9 mouse cellular contexts compared by ENCODE assay signal in the genomic region with DNA sequence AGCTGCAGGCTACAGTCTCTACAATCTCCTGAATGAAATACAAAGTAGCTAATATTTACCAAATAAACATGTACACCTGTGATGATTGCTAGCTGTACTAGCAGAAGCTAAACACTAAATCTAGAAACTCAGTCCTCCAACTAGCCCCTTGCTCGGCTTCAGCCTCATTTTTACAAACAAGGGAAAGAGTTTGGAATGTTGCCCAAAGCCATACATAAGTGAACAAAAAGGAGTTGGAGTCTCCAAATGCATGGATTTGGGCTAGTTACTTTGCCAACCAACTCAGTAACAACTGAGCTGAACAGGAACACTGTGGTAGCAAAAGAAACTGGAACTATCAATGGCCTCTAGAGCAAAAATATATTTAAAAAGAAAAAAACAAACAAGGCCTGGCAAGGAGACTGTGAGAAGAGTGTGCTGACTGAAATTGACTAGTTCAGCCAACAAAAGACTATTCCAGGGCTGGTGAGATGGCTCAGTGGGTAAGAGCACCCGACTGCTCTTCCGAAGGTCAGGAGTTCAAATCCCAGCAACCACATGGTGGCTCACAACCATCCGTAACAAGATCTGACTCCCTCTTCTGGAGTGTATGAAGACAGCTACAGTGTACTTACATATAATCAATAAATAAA. TPM values are rescaled to one million over a fixed set of nuclear protein-coding genes. Genes with fewer than 3 reads are reported as not detected.
DNase-seq lines count a peak whose midpoint lies in the region; ATAC-seq and TF ChIP-seq lines count a peak whose summit lies in the region.
"Had no signal": no experiment of that assay in that cellular context is flagged by ENCODE, and none has a peak within 500 bp of the region (broad histone marks: within the 10 kb centered on the region; RNA-seq: fewer than 3 reads in every experiment).

No protein-coding gene starts in this region.

- DNase-seq in layer of hippocampus, adult 2 months (ENCODE audit: low spot score in 2 of 2) = peak in 1 of 2 experiments; percentile 1
- no peak for DNase-seq in layer of hippocampus, postnatal 10 days (ENCODE audit: low spot score in 2 of 2)
- no peak for DNase-seq in embryonic facial prominence, embryonic 10.5 days (ENCODE audit: low spot score)
- peak; percentile 19 for DNase-seq in induced T-regulatory cell, adult 2 months (ENCODE audit: low read depth)
- no peak for DNase-seq in MN1 (ENCODE audit: low spot score)
- DNase-seq in ovary, postnatal 14 days (ENCODE audit: low spot score) = no peak
- no peak for DNase-seq in urinary bladder, postnatal 4 days (ENCODE audit: low spot score in 2 of 2)
- DNase-seq: cerebellum, postnatal 25 days had no signal

- no peak for ATAC-seq in midbrain, embryonic 15.5 days (replicated peaks)

- no peak overlapping the region for H3K4me3 ChIP-seq in layer of hippocampus, adult 2 months
- H3K4me3 ChIP-seq in embryonic facial prominence, embryonic 10.5 days = peak overlapping the region; percentile 83
- no peak overlapping the region for H3K4me3 ChIP-seq in midbrain, embryonic 15.5 days

- peaks cover 30% of the 10 kb centered on the region for H3K4me1 ChIP-seq in embryonic facial prominence, embryonic 10.5 days
- H3K4me1 ChIP-seq in midbrain, embryonic 15.5 days = peaks cover 18% of the 10 kb centered on the region

- peak overlapping the region; percentile 36; the same call in 1 of the 2 replicates for H3K27ac ChIP-seq in layer of hippocampus, adult 2 months
- no peak overlapping the region for H3K27ac ChIP-seq in embryonic facial prominence, embryonic 10.5 days (replicated peaks)
- no peak overlapping the region for H3K27ac ChIP-seq in midbrain, embryonic 15.5 days

- no peaks in the 10 kb centered on the region for H3K9me3 ChIP-seq in embryonic facial prominence, embryonic 10.5 days
- H3K9me3 ChIP-seq in midbrain, embryonic 15.5 days = no peaks in the 10 kb centered on the region

- H3K4me2 ChIP-seq in midbrain, embryonic 15.5 days = peak overlapping the region; percentile 92; the same call in 1 of the 2 replicates

- TF ChIP-seq CTCF in layer of hippocampus, adult 2 months (conservative IDR thresholded peaks at IDR 0.05) = no peak

- no peak overlapping the region for H3K9ac ChIP-seq in midbrain, embryonic 15.5 days

- no peaks in the 10 kb centered on the region for H3K27me3 ChIP-seq in embryonic facial prominence, embryonic 10.5 days (replicated peaks; ENCODE audit: low read depth, poor library complexity, severe bottlenecking)
- no peaks in the 10 kb centered on the region for H3K27me3 ChIP-seq in midbrain, embryonic 15.5 days (replicated peaks)

- WGBS in embryonic facial prominence, embryonic 10.5 days = 64% methylated on average over 4 of the region's 4 CpGs
- WGBS in midbrain, embryonic 15.5 days = 65% methylated on average over 4 of the region's 4 CpGs

- H3K36me3 ChIP-seq in embryonic facial prominence, embryonic 10.5 days (replicated peaks) = peaks cover 25% of the 10 kb centered on the region
- no peaks in the 10 kb centered on the region for H3K36me3 ChIP-seq in midbrain, embryonic 15.5 days (replicated peaks)

RNA-seq across cellular contexts. Expression of gene Rpa1, which starts 1.5 kb away (rescaled TPM):
- total RNA-seq in layer of hippocampus, adult 2 months (2021) = 10 to 100 TPM; 64.1 to 67.0 TPM
- total RNA-seq in layer of hippocampus, postnatal 10 days (2021) = 10 to 100 TPM; 55.2 to 61.9 TPM
- polyA plus RNA-seq in embryonic facial prominence, embryonic 10.5 days (2016; fragmentation: Nextera tagmentation; extraction: Ambion mirVana) = 192 and 201 TPM in 2 replicates
- polyA plus RNA-seq in midbrain, embryonic 15.5 days (2015; fragmentation: Nextera tagmentation; extraction: Ambion mirVana) = 49.1 and 49.6 TPM in 2 replicates

RNA-seq across cellular contexts. Expression of gene Smyd4, which starts 1.6 kb away (rescaled TPM):
- 10 to 100 TPM; 14.9 to 16.7 TPM for total RNA-seq in layer of hippocampus, adult 2 months (2021)
- total RNA-seq in layer of hippocampus, postnatal 10 days (2021) = 10 to 100 TPM; 13.2 to 13.7 TPM
- 18.2 TPM in 2 replicates for polyA plus RNA-seq in embryonic facial prominence, embryonic 10.5 days (2016; fragmentation: Nextera tagmentation; extraction: Ambion mirVana)
- polyA plus RNA-seq in midbrain, embryonic 15.5 days (2015; fragmentation: Nextera tagmentation; extraction: Ambion mirVana) = 16.8 and 17.2 TPM in 2 replicates
